Mouse (Mus musculus) heart, adult 2 months (tissue): ENCODE data around the gene Atp1a1. TPM values are rescaled to one million over a fixed set of nuclear protein-coding genes. Genes with fewer than 3 reads are reported as not detected.

Experiments used
- DNase-seq, 2 experiments: peaks; one replicate each; pipeline ENCODE4 v3.0.0; 2021
- H3K27ac ChIP-seq: fragments of 200-600 bp; 2 replicates; pipeline ENCODE4 v1.8.1; 2022
- H3K27me3 ChIP-seq: fragments of 200-500 bp; 2 replicates; pipeline ENCODE4 v1.6.1; 2012; ENCODE audit warnings: mild to moderate bottlenecking, low read length, inconsistent platforms, mixed read lengths; ENCODE audit not compliant: control insufficient read depth, insufficient read depth
- H3K36me3 ChIP-seq: fragments of 200-500 bp; 2 replicates; pipeline ENCODE4 v1.6.1; 2012; ENCODE audit warnings: low read length, inconsistent platforms; ENCODE audit not compliant: control insufficient read depth, insufficient read depth
- H3K4me1 ChIP-seq: fragments of 200-500 bp; 2 replicates; pipeline ENCODE4 v1.6.1; 2011; ENCODE audit warnings: low read length; ENCODE audit not compliant: control insufficient read depth, insufficient read depth
- H3K4me3 ChIP-seq: fragments of 200-600 bp; 2 replicates; pipeline ENCODE4 v1.8.1; 2022
- H3K79me2 ChIP-seq: fragments of 200-500 bp; replicated peaks from 2 replicates; pipeline ENCODE4 v1.6.1; 2012; ENCODE audit warnings: mild to moderate bottlenecking, inconsistent platforms, low read length, moderate library complexity, mixed read lengths; ENCODE audit not compliant: control insufficient read depth, insufficient read depth
- H3K9ac ChIP-seq: fragments of 200-500 bp; 2 replicates; pipeline ENCODE4 v1.6.1; 2012; ENCODE audit warnings: low read depth, mild to moderate bottlenecking, control low read depth, inconsistent platforms, low read length, mixed read lengths
- CTCF ChIP-seq: fragments of 200-600 bp; IDR thresholded peaks from 2 replicates; pipeline ENCODE4 v1.8.1; 2022; ENCODE audit warnings: antibody characterized with exemption, mild to moderate bottlenecking, moderate library complexity
- EP300 ChIP-seq: fragments of 200-500 bp; IDR thresholded peaks from 2 replicates; pipeline ENCODE4 v1.6.1; 2011; ENCODE audit warnings: low read depth, low read length, control low read depth; ENCODE audit not compliant: insufficient read depth
- POLR2A ChIP-seq: fragments of 200-500 bp; IDR thresholded peaks from 2 replicates; pipeline ENCODE4 v1.6.1; 2011; ENCODE audit warnings: mild to moderate bottlenecking, low read depth, low read length, control low read depth; ENCODE audit not compliant: insufficient read depth
- WGBS: fragments of 180-500 bp; shearing (Covaris S2); methylation state at CpG from one replicate; pipeline ENCODE4 v1.1.7; 2018; 5-methylcytosine and 5-hydroxymethylcytosine counted together
- intact Hi-C: fragments of 180-260 bp; cut with DNase I; formaldehyde crosslinking; loops from one replicate; pipeline ENCODE4 v1.15.1; 2025
- polyA plus RNA-seq: library from polyadenylated mRNA; depleted of rRNA; stranded (reverse); fragments of >200 nt; gene quantifications from 2 replicates; pipeline ENCODE4 v1.2.3, GENCODE M21; 2012
- total RNA-seq, 2 experiments: library from RNA; stranded (reverse); gene quantifications; 2 replicates each; pipeline ENCODE4 v1.2.3; 2021

Atp1a1 gene
- total and polyA plus RNA-seq, 3 experiments = 523 to 832 (median 800) TPM

GRCm38 (mm10) chr3:101593266-101593651 lies 11.2 kb downstream of the Atp1a1 start:
- no peak for DNase-seq
- Histone ChIP-seq H3K27ac (peak overlapping the region; percentile 71), H3K9ac (0 out of 2 replicates have a peak overlapping the region, but pooled peaks have one; percentile 11), H3K4me3 (no peak overlapping the region), H3K4me1 (peaks cover 17% of the 10 kb centered on the region), H3K79me2 (no peaks in the 10 kb centered on the region), H3K36me3 (peaks cover 63% of the 10 kb centered on the region), H3K27me3 (no peaks in the 10 kb centered on the region)
- intact Hi-C loops = no loop called here
- WGBS = 76% methylated on average over 7 of the region's 7 CpGs
- no peak for TF ChIP-seq EP300
- TF ChIP-seq POLR2A = no peak
- no peak for TF ChIP-seq CTCF

DNA sequence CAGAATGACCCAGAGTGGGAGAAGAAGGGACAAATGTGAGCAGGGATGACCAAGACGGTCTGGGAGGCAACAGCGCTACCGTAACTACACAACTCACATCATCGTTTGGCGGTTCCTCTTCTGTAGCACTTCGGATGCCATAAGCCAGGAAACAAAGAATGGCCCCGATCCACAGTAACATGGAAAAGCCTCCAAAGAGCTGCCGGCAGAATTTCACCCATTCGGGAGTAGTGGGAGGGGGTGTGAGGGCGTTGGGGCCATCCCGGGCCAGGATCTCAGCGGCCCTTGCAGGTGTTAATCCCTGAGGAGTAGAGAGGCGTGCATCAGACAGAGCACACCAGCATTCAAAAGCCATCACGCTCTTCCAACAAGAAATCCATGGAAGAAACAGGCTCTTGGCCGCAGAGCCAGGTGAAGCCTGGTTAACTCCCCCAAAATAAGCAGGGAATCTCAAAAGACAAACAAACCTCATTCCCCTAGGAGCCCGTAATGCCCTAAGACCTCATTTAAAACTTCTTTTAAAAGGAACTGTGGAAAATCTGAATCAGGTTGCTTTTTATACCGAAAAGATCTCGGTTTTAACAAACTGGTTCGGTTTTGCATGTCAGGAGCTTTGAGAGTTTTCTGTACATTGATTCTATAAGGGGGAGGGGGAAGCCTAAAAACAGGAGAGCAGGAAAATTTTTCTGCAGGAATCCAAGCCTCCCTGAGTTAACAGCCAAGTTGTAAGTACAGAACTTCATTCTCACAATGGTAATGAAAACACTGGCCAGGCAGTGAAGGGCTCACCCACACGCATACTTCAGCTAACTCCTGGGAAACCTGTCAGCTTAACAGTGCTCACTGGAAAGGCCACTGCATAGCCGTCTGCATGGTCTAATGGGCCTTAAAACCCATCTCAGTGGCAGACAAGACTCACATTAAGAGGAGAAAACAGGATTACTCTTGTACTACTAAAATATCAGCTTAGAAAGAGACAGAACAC lies 11.9 kb downstream of the Atp1a1 start:
- H3K27me3 ChIP-seq = no peaks in the 10 kb centered on the region
- no peak overlapping the region for H3K9ac ChIP-seq
- H3K4me3 ChIP-seq = no peak overlapping the region
- H3K79me2 ChIP-seq = no peaks in the 10 kb centered on the region
- no peak for DNase-seq
- H3K27ac ChIP-seq = peak overlapping the region; percentile 71
- 67% methylated on average over 21 of the region's 21 CpGs for WGBS
- peaks cover 63% of the 10 kb centered on the region for H3K36me3 ChIP-seq
- no peak for TF ChIP-seq CTCF
- TF ChIP-seq EP300 = no peak
- no peak for TF ChIP-seq POLR2A
- H3K4me1 ChIP-seq = peaks cover 16% of the 10 kb centered on the region
- intact Hi-C loops = no loop called here

GRCm38 (mm10) chr3:101590380-101590779 lies 14.1 kb downstream of the Atp1a1 start:
- H3K9ac ChIP-seq = no peak overlapping the region; the same call in 1 of the 2 replicates
- H3K27ac ChIP-seq = peak overlapping the region; percentile 71
- DNase-seq = no peak
- no peak overlapping the region for H3K4me3 ChIP-seq
- H3K27me3 ChIP-seq = no peaks in the 10 kb centered on the region
- no peaks in the 10 kb centered on the region for H3K79me2 ChIP-seq
- H3K36me3 ChIP-seq = peaks cover 64% of the 10 kb centered on the region
- H3K4me1 ChIP-seq = peaks cover 7% of the 10 kb centered on the region; the same call in 1 of the 2 replicates
- TF ChIP-seq CTCF = no peak
- TF ChIP-seq EP300 = no peak
- intact Hi-C loops = no loop called here
- WGBS = 74% methylated on average over 16 of the region's 16 CpGs

- H3K4me1 ChIP-seq = peaks cover 4% of the 10 kb centered on the region; the same call in 1 of the 2 replicates
- H3K36me3 ChIP-seq = peaks cover 55% of the 10 kb centered on the region
- DNase-seq = no peak
- peak overlapping the region; percentile 80 for H3K27ac ChIP-seq
- WGBS = 60% methylated on average over 7 of the region's 7 CpGs
- intact Hi-C loops = no loop called here
- H3K79me2 ChIP-seq = no peaks in the 10 kb centered on the region
- H3K27me3 ChIP-seq = no peaks in the 10 kb centered on the region
- H3K9ac ChIP-seq = peak overlapping the region; percentile 48; the same call in 1 of the 2 replicates
- no peak overlapping the region for H3K4me3 ChIP-seq
- peak; percentile 40; the same call in 1 of the 2 replicates for TF ChIP-seq POLR2A
- TF ChIP-seq CTCF = no peak
These were observed 16.2 kb downstream of the Atp1a1 start for GRCm38 (mm10) chr3:101588299-101588698.

DNA sequence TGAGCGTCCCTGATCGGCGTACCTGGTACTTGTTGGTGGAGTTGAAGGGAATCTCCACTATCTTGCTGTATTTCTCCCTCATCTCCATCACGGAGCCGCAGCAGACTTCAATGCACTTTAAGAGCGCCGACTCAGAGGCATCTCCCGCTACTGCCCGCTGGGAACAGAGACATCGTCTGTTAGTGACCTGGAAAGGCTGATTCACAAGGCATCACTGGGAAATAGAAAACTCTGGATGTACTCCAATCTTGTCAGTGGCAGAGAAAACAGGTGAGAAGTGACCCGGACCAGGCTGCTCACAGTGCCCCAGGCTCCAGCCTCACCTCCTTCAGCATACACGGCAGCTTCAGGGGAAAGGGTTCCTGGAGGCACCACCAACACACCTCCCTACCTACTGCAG lies 17.7 kb downstream of the Atp1a1 start:
- H3K27ac ChIP-seq = peak overlapping the region; percentile 51; the same call in 1 of the 2 replicates

DNA sequence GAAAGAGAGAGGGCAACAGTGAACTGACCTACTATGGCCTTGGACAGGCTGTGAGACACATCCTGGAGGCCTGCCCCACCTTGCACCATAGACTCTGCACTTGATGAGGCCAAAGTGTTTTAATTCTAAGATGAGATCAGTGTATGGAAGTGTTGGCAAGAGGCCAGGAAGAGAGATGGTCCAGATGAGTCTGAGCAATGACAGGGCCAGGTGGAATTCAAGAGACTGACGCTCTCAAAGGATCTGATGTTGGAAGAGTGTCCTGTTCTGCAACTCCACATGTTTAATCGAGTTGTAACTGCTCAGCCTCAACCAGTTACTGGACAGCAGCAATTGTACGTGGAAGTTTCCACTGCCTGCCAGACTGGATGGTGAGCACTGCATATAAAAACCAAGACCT lies 26.4 kb downstream of the Atp1a1 start:
- intact Hi-C loops = no loop called here
- H3K27ac ChIP-seq = peak overlapping the region; percentile 61

More for the DNA sequence above, 17.7 kb downstream of the Atp1a1 start:
- H3K4me1 ChIP-seq = peaks cover 3% of the 10 kb centered on the region; the same call in 1 of the 2 replicates
- no peak overlapping the region for H3K4me3 ChIP-seq
- TF ChIP-seq POLR2A (no peak), CTCF (no peak), EP300 (no peak)
- intact Hi-C loops = no loop called here
- H3K9ac ChIP-seq = no peak overlapping the region
- H3K36me3 ChIP-seq = peaks cover 48% of the 10 kb centered on the region
- H3K79me2 ChIP-seq = no peaks in the 10 kb centered on the region
- no peak for DNase-seq
- no peaks in the 10 kb centered on the region for H3K27me3 ChIP-seq
- 83% methylated on average over 12 of the region's 12 CpGs for WGBS

More for the DNA sequence above, 26.4 kb downstream of the Atp1a1 start:
- DNase-seq = peak in 1 of 2 experiments; percentile 23
- H3K4me1 ChIP-seq = peaks cover 2% of the 10 kb centered on the region; the same call in 1 of the 2 replicates
- no peak for TF ChIP-seq CTCF
- no peak for TF ChIP-seq EP300
- no peak for TF ChIP-seq POLR2A
- H3K36me3 ChIP-seq = peaks cover 19% of the 10 kb centered on the region
- H3K9ac ChIP-seq = no peak overlapping the region
- no peak overlapping the region for H3K4me3 ChIP-seq
- H3K79me2 ChIP-seq = no peaks in the 10 kb centered on the region
- no peaks in the 10 kb centered on the region for H3K27me3 ChIP-seq
- 43% methylated on average over 3 of the region's 3 CpGs for WGBS
